Mouse (Mus musculus): ENCODE data around the gene Begain. TPM values are rescaled to one million over a fixed set of nuclear protein-coding genes. Genes with fewer than 3 reads are reported as not detected.

Gene Begain
- polyA plus RNA-seq, 1 experiment from 2014 or later: 3.3 TPM

- Histone ChIP-seq H3K4me1 (ENCODE audit: control insufficient read depth, insufficient read depth, low read length) (no peaks in the 10 kb centered on the region), H3K27ac (replicated peaks; ENCODE audit: low read depth, low read length) (no peak overlapping the region), H3K36me3 (ENCODE audit: control insufficient read depth, insufficient read depth, low read length) (no peaks in the 10 kb centered on the region), H3K4me2 (ENCODE audit: low read depth, severe bottlenecking) (no peak overlapping the region), H3K9ac (ENCODE audit: low read length) (no peak overlapping the region), H3K4me3 (ENCODE audit: low read depth, low read length) (no peak overlapping the region), H3K27me3 (ENCODE audit: control insufficient read depth, insufficient read depth, low read length) (no peaks in the 10 kb centered on the region), H3K9me3 (ENCODE audit: control insufficient read depth, low read length) (no peaks in the 10 kb centered on the region)
- WGBS: 88% methylated on average over 14 of the region's 14 CpGs
- no peak for DNase-seq (ENCODE audit: low spot score)
- ATAC-seq (ENCODE audit: insufficient number of reproducible peaks, low FRiP score, low TSS enrichment, low read depth): no peak
These were observed 22.0 kb upstream of the Begain start for GRCm38 (mm10) chr12:109090041-109090440.

DNA sequence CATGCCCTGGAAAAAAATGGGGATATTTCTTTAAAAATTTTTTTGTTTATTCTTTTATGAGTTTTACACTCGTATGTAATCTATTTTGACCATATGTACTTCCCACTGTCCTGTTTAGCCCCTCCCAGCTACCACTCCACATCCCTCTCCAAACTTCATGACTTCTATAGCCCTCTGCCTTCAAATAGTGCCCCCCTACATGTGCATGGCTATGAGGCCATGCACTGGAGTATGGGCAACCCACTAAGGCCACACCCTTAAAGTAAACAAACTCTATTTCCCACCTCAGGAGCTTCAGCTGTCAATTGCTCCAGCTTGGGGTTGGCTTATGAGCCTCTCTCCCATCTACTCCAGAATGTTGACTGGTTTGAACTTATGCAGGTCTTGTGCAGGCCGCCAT lies 18.1 kb upstream of the Begain start:
- Histone ChIP-seq H3K27ac (replicated peaks; ENCODE audit: low read depth, low read length) (no peak overlapping the region), H3K9ac (ENCODE audit: low read length) (no peak overlapping the region), H3K27me3 (ENCODE audit: control insufficient read depth, insufficient read depth, low read length) (no peaks in the 10 kb centered on the region), H3K9me3 (ENCODE audit: control insufficient read depth, low read length) (no peaks in the 10 kb centered on the region), H3K4me1 (ENCODE audit: control insufficient read depth, insufficient read depth, low read length) (no peaks in the 10 kb centered on the region), H3K4me2 (ENCODE audit: low read depth, severe bottlenecking) (no peak overlapping the region), H3K36me3 (ENCODE audit: control insufficient read depth, insufficient read depth, low read length) (no peaks in the 10 kb centered on the region), H3K4me3 (ENCODE audit: low read depth, low read length) (no peak overlapping the region)
- ATAC-seq (ENCODE audit: insufficient number of reproducible peaks, low FRiP score, low TSS enrichment, low read depth) (no peak), DNase-seq (ENCODE audit: low spot score) (no peak)
- WGBS: 90% methylated on average over 2 of the region's 2 CpGs

DNA sequence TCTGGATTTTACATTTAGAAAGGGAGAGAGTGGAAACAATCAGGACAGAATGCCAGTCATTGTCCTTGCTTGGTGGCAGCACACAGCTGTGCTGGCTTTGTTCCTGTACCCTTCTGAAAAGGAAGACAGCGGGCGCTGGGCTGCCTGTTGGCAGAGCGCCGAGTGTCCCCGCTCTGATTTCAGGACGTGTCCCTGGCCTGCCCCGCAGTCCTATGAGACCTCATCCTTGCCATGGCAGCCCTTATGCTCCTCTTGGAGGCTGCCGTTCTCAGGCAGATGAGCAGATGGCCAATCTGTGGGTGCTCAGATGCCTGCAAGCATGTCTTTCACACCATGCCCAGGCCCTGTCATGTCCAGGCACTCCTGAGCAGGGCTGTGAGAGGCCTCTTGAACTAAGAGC lies 17.7 kb upstream of the Begain start:
- ATAC-seq (ENCODE audit: insufficient number of reproducible peaks, low FRiP score, low TSS enrichment, low read depth) (no peak), DNase-seq (ENCODE audit: low spot score) (no peak)
- Histone ChIP-seq H3K4me1 (ENCODE audit: control insufficient read depth, insufficient read depth, low read length) (no peaks in the 10 kb centered on the region), H3K9me3 (ENCODE audit: control insufficient read depth, low read length) (no peaks in the 10 kb centered on the region), H3K27ac (replicated peaks; ENCODE audit: low read depth, low read length) (no peak overlapping the region), H3K4me2 (ENCODE audit: low read depth, severe bottlenecking) (no peak overlapping the region), H3K27me3 (ENCODE audit: control insufficient read depth, insufficient read depth, low read length) (no peaks in the 10 kb centered on the region), H3K36me3 (ENCODE audit: control insufficient read depth, insufficient read depth, low read length) (no peaks in the 10 kb centered on the region), H3K4me3 (ENCODE audit: low read depth, low read length) (no peak overlapping the region), H3K9ac (ENCODE audit: low read length) (no peak overlapping the region)
- 78% methylated on average over 8 of the region's 8 CpGs for WGBS

GRCm38 (mm10) chr12:109085046-109085445 lies 17.0 kb upstream of the Begain start:
- ATAC-seq (ENCODE audit: insufficient number of reproducible peaks, low FRiP score, low TSS enrichment, low read depth) (no peak), DNase-seq (ENCODE audit: low spot score) (no peak)
- 69% methylated on average over 5 of the region's 5 CpGs for WGBS
- Histone ChIP-seq H3K4me1 (ENCODE audit: control insufficient read depth, insufficient read depth, low read length) (no peaks in the 10 kb centered on the region), H3K4me3 (ENCODE audit: low read depth, low read length) (no peak overlapping the region), H3K27me3 (ENCODE audit: control insufficient read depth, insufficient read depth, low read length) (no peaks in the 10 kb centered on the region), H3K9ac (ENCODE audit: low read length) (no peak overlapping the region), H3K4me2 (ENCODE audit: low read depth, severe bottlenecking) (no peak overlapping the region), H3K36me3 (ENCODE audit: control insufficient read depth, insufficient read depth, low read length) (no peaks in the 10 kb centered on the region), H3K9me3 (ENCODE audit: control insufficient read depth, low read length) (no peaks in the 10 kb centered on the region), H3K27ac (replicated peaks; ENCODE audit: low read depth, low read length) (no peak overlapping the region)

DNA sequence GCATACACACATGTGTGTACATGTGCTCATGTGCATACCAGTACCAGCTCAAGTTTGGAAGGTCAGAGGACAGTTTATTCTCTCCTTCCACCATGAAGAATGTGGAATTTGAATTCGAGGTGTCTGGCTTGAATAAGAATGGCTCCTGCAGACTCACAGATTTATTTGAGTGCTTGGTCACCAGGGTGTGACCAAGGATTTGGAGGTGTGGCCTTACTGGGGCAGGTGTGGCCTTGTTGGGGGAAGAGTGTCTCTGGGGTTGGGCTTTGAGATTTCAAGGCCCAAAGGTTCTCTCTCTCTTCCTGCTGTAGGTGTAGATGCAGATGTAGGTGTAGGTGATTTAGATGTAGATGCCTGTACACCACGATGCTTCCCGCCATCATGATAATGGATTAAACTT lies 15.5 kb upstream of the Begain start:
- H3K27me3 ChIP-seq (ENCODE audit: control insufficient read depth, insufficient read depth, low read length): no peaks in the 10 kb centered on the region
- H3K4me2 ChIP-seq (ENCODE audit: low read depth, severe bottlenecking): no peak overlapping the region
- ATAC-seq (ENCODE audit: insufficient number of reproducible peaks, low FRiP score, low TSS enrichment, low read depth) (no peak), DNase-seq (ENCODE audit: low spot score) (no peak)
- 87% methylated on average over 3 of the region's 3 CpGs for WGBS
- no peaks in the 10 kb centered on the region for H3K9me3 ChIP-seq (ENCODE audit: control insufficient read depth, low read length)
- H3K27ac ChIP-seq (replicated peaks; ENCODE audit: low read depth, low read length): no peak overlapping the region
- H3K4me1 ChIP-seq (ENCODE audit: control insufficient read depth, insufficient read depth, low read length): no peaks in the 10 kb centered on the region
- H3K9ac ChIP-seq (ENCODE audit: low read length): no peak overlapping the region
- no peaks in the 10 kb centered on the region for H3K36me3 ChIP-seq (ENCODE audit: control insufficient read depth, insufficient read depth, low read length)
- no peak overlapping the region for H3K4me3 ChIP-seq (ENCODE audit: low read depth, low read length)

DNA sequence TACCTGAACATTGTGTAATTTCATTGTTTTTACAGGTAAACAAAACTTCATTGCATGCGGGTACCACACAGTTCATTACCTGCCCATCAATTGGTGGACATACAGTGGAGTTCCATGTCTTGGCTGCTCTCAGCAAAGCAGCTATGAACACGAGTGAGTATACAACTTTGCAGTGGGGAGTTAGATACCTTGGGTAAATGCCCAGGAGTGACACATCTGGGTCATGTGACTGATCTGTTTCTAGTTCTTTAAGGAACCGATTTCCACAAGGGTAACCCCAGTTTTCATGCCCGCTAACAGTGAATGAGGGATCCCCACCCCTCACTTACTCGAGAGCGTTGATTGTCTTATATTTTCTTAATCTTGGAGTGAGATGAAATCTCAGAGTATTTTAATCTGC lies 9.0 kb upstream of the Begain start:
- H3K27ac ChIP-seq (replicated peaks; ENCODE audit: low read depth, low read length): no peak overlapping the region
- no peaks in the 10 kb centered on the region for H3K9me3 ChIP-seq (ENCODE audit: control insufficient read depth, low read length)
- H3K4me2 ChIP-seq (ENCODE audit: low read depth, severe bottlenecking): no peak overlapping the region
- DNase-seq (ENCODE audit: low spot score): no peak
- H3K4me3 ChIP-seq (ENCODE audit: low read depth, low read length): no peak overlapping the region
- no peaks in the 10 kb centered on the region for H3K27me3 ChIP-seq (ENCODE audit: control insufficient read depth, insufficient read depth, low read length)
- no peaks in the 10 kb centered on the region for H3K4me1 ChIP-seq (ENCODE audit: control insufficient read depth, insufficient read depth, low read length)
- 87% methylated on average over 6 of the region's 6 CpGs for WGBS
- H3K9ac ChIP-seq (ENCODE audit: low read length): no peak overlapping the region
- ATAC-seq (ENCODE audit: insufficient number of reproducible peaks, low FRiP score, low TSS enrichment, low read depth): no peak
- no peaks in the 10 kb centered on the region for H3K36me3 ChIP-seq (ENCODE audit: control insufficient read depth, insufficient read depth, low read length)

DNA sequence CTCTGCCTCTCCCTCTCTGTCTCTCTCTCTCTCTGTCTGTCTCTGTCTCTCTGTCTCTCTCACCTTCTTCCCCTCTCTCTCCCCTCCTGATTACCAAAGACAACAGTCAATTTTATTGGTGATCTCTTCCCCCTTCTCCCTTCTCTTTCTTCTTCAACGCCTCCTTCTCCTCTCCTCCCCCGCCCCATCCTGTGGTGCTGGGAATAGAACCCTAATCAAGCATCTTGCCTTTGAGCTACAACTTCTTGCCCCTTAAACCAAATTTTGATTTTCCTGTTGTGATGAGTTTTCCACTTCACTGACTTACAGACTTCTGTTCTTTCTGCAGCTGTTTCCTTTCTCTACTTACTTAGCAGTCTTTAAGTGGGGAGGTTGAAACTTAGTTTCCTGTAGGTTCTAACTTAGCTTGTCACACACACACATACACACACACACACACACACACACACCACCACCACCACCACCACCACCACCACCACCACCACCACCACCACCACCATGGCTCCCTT lies 6.8 kb upstream of the Begain start:
- Histone ChIP-seq H3K4me3 (ENCODE audit: low read depth, low read length) (no peak overlapping the region), H3K4me1 (ENCODE audit: control insufficient read depth, insufficient read depth, low read length) (no peaks in the 10 kb centered on the region), H3K9ac (ENCODE audit: low read length) (no peak overlapping the region), H3K27me3 (ENCODE audit: control insufficient read depth, insufficient read depth, low read length) (no peaks in the 10 kb centered on the region), H3K4me2 (ENCODE audit: low read depth, severe bottlenecking) (no peak overlapping the region), H3K27ac (replicated peaks; ENCODE audit: low read depth, low read length) (no peak overlapping the region), H3K36me3 (ENCODE audit: control insufficient read depth, insufficient read depth, low read length) (no peaks in the 10 kb centered on the region), H3K9me3 (ENCODE audit: control insufficient read depth, low read length) (no peaks in the 10 kb centered on the region)
- WGBS: 75% methylated on average over 2 of the region's 2 CpGs
- no peak for ATAC-seq (ENCODE audit: insufficient number of reproducible peaks, low FRiP score, low TSS enrichment, low read depth)
- DNase-seq (ENCODE audit: low spot score): no peak

GRCm38 (mm10) chr12:109074106-109074505 lies 6.1 kb upstream of the Begain start:
- H3K4me3 ChIP-seq (ENCODE audit: low read depth, low read length): no peak overlapping the region
- 87% methylated on average over 6 of the region's 6 CpGs for WGBS
- no peaks in the 10 kb centered on the region for H3K27me3 ChIP-seq (ENCODE audit: control insufficient read depth, insufficient read depth, low read length)
- DNase-seq (ENCODE audit: low spot score) (no peak), ATAC-seq (ENCODE audit: insufficient number of reproducible peaks, low FRiP score, low TSS enrichment, low read depth) (no peak)
- no peak overlapping the region for H3K9ac ChIP-seq (ENCODE audit: low read length)
- H3K27ac ChIP-seq (replicated peaks; ENCODE audit: low read depth, low read length): no peak overlapping the region
- no peaks in the 10 kb centered on the region for H3K9me3 ChIP-seq (ENCODE audit: control insufficient read depth, low read length)
- no peaks in the 10 kb centered on the region for H3K4me1 ChIP-seq (ENCODE audit: control insufficient read depth, insufficient read depth, low read length)
- H3K36me3 ChIP-seq (ENCODE audit: control insufficient read depth, insufficient read depth, low read length): no peaks in the 10 kb centered on the region
- no peak overlapping the region for H3K4me2 ChIP-seq (ENCODE audit: low read depth, severe bottlenecking)

GRCm38 (mm10) chr12:109071248-109071647 lies 3.2 kb upstream of the Begain start:
- H3K36me3 ChIP-seq (ENCODE audit: control insufficient read depth, insufficient read depth, low read length): no peaks in the 10 kb centered on the region
- no peak for ATAC-seq (ENCODE audit: insufficient number of reproducible peaks, low FRiP score, low TSS enrichment, low read depth)
- H3K9ac ChIP-seq (ENCODE audit: low read length): no peak overlapping the region
- no peak for DNase-seq (ENCODE audit: low spot score)
- no peak overlapping the region for H3K4me3 ChIP-seq (ENCODE audit: low read depth, low read length)
- no peaks in the 10 kb centered on the region; the same call in 1 of the 2 replicates for H3K4me1 ChIP-seq (ENCODE audit: control insufficient read depth, insufficient read depth, low read length)
- no peaks in the 10 kb centered on the region for H3K9me3 ChIP-seq (ENCODE audit: control insufficient read depth, low read length)
- H3K27ac ChIP-seq (replicated peaks; ENCODE audit: low read depth, low read length): no peak overlapping the region
- no peaks in the 10 kb centered on the region for H3K27me3 ChIP-seq (ENCODE audit: control insufficient read depth, insufficient read depth, low read length)
- WGBS: 91% methylated on average over 13 of the region's 13 CpGs
- no peak overlapping the region for H3K4me2 ChIP-seq (ENCODE audit: low read depth, severe bottlenecking)
